7 mouse cellular contexts compared by ENCODE assay signal in the genomic region with DNA sequence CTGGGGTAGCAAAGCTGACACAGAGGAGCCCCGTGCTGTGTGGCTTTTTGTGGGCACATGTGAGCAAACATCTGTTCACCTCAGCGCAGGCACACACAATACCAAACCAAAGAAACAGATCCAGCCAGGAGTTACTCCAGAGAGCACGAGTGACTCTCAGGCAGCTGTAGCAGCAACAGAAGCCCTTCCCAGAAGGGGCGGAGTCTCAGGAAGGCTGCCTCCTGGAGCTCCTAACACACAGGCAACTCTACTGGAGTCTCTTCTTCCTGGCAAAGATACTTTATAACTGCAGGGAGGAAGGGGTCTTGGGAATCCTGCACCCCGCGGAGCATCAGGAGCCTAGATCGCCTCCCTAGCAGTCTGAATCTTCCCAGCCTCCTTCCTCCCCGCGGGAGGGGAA. TPM values are rescaled to one million over a fixed set of nuclear protein-coding genes. Genes with fewer than 3 reads are reported as not detected.
DNase-seq lines count a peak whose midpoint lies in the region; ATAC-seq lines count a peak whose summit lies in the region.

No protein-coding gene starts in this region.

- intact Hi-C loops in gastrocnemius, postnatal 36 days (cut with DNase I): loop anchor here (5.0 to 10.0 kb wide), 2 partner anchors 253 to 345 kb away; no protein-coding TSS in a partner anchor

- H3K36me3 ChIP-seq in liver, embryonic 11.5 days (ENCODE audit: control insufficient read depth, insufficient read depth, low read length): no peaks in the 10 kb centered on the region
- no peaks in the 10 kb centered on the region for H3K36me3 ChIP-seq in midbrain, embryonic 16.5 days (ENCODE audit: control insufficient read depth, insufficient read depth, low read length)

- 4% methylated on average over 9 of the region's 9 CpGs for WGBS in liver, embryonic 11.5 days
- WGBS in midbrain, embryonic 16.5 days: 3% methylated on average over 9 of the region's 9 CpGs

- H3K9me3 ChIP-seq in liver, embryonic 11.5 days (ENCODE audit: control insufficient read depth, low read length): no peaks in the 10 kb centered on the region
- no peaks in the 10 kb centered on the region for H3K9me3 ChIP-seq in midbrain, embryonic 16.5 days (replicated peaks; ENCODE audit: control insufficient read depth, low read length, poor library complexity, severe bottlenecking)

- peak; percentile 45; the same call in 1 of the 2 replicates for ATAC-seq in liver, embryonic 11.5 days (replicated peaks; ENCODE audit: low FRiP score)
- ATAC-seq in midbrain, embryonic 16.5 days: peak; percentile 50

- H3K4me3 ChIP-seq in liver, embryonic 11.5 days (ENCODE audit: low read depth, low read length): peak overlapping the region; percentile 44
- H3K4me3 ChIP-seq in midbrain, embryonic 16.5 days (ENCODE audit: low read depth, low read length): no peak overlapping the region

- H3K27ac ChIP-seq in liver, embryonic 11.5 days (ENCODE audit: low read depth, low read length): no peak overlapping the region
- H3K27ac ChIP-seq in midbrain, embryonic 16.5 days (ENCODE audit: low read length): no peak overlapping the region

- peak overlapping the region; percentile 84 for H3K4me2 ChIP-seq in liver, embryonic 11.5 days
- peak overlapping the region; percentile 28 for H3K4me2 ChIP-seq in midbrain, embryonic 16.5 days (ENCODE audit: low read length)

- H3K27me3 ChIP-seq in liver, embryonic 11.5 days (replicated peaks; ENCODE audit: control insufficient read depth, insufficient read depth, low read length): peaks cover 7% of the 10 kb centered on the region; the same call in 1 of the 2 replicates
- no peaks in the 10 kb centered on the region for H3K27me3 ChIP-seq in midbrain, embryonic 16.5 days (ENCODE audit: control insufficient read depth, insufficient read depth, low read depth, low read length)

- H3K9ac ChIP-seq in liver, embryonic 11.5 days (ENCODE audit: low read depth, low read length): peak overlapping the region; percentile 58
- H3K9ac ChIP-seq in midbrain, embryonic 16.5 days (ENCODE audit: low read depth, low read length): no peak overlapping the region

- H3K4me1 ChIP-seq in liver, embryonic 11.5 days (replicated peaks; ENCODE audit: control insufficient read depth, insufficient read depth, low read length): peaks cover 12% of the 10 kb centered on the region
- peaks cover 3% of the 10 kb centered on the region; the same call in 1 of the 2 replicates for H3K4me1 ChIP-seq in midbrain, embryonic 16.5 days (ENCODE audit: control insufficient read depth, insufficient read depth, low read length)

- peak; percentile 70 for DNase-seq in R1 (ENCODE audit: low read depth, low spot score)
- DNase-seq in embryo, embryonic 10.5 days (ENCODE audit: low spot score): peak; percentile 78
- peak; percentile 55 to 56 for DNase-seq in gastrocnemius, postnatal 36 days
- peak; percentile 70 for DNase-seq in induced T-regulatory cell, adult 2 months (ENCODE audit: low read depth)
- DNase-seq in liver, embryonic 11.5 days (ENCODE audit: low spot score): no peak
- DNase-seq in thymus, postnatal 14 days: peak; percentile 50

RNA-seq across cellular contexts. Expression of a gene that starts 7.2 kb away (rescaled TPM):
- 10 to 100 TPM in 1 of 2 experiments, 1 to 10 TPM in 1; 9.5 to 12.4 TPM for total RNA-seq in gastrocnemius, postnatal 36 days (2021)
- 16.5 and 16.9 TPM in 2 replicates for polyA plus RNA-seq in liver, embryonic 11.5 days (2014; fragmentation: Nextera tagmentation; extraction: Ambion mirVana)
- 19.5 and 22.1 TPM in 2 replicates for polyA plus RNA-seq in midbrain, embryonic 16.5 days (2015; fragmentation: Nextera tagmentation; extraction: Ambion mirVana)
